Mouse (Mus musculus) spleen, postnatal 0 days (tissue): Measurements from ENCODE around the gene Cuedc2. TPM values are rescaled to one million over a fixed set of nuclear protein-coding genes. Genes with fewer than 3 reads are reported as not detected.
A peak's percentile ranks its signal among the peaks of the same experiment; 100 is the strongest.

Experiments
- microRNA counts: library from miRNA; unstranded; fragments of <30 nt; microRNA quantifications from one replicate; lab custom pipeline; 2015
- polyA plus RNA-seq: library from polyadenylated mRNA; unstranded; fragments of >200 nt; fragmentation: Nextera tagmentation; extraction: Ambion mirVana; gene quantifications from 2 replicates; pipeline ENCODE4 v1.2.1, GENCODE M21; 2015

Cuedc2 gene
- polyA plus RNA-seq: 106 and 114 TPM in 2 replicates

DNA sequence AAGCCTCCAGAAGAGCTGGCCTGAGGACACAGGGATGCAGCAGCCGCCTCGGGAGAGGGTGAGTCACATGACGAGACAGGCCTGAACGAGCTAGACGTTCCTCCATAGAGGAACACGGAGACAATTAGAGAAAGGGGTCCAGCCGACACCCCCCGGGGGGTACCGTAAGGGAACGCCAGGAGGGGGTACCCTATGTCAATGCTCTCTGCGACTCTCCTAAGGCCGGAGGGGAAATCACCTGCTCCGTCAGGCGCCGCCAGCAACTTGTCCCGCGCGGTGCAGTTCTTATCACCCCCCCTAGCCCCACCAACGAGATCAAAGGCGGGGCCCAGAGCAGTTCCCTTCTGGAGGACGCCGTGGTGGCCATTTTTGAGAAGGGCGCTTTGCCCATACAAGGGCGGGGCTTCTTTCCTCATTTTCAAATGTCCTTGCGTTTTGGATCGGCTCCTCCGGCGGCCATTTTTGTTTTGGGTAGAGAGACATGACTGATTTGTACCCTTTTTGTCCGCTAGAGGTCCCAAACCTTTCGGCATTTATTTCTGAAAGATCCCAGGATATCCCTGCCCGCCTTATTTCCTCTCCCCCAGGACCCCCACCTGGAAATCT is at the start of gene Cuedc2:
TSS of gene Cuedc2 (minus strand) at position 372 of the 606 bp plus-strand sequence.

DNA sequence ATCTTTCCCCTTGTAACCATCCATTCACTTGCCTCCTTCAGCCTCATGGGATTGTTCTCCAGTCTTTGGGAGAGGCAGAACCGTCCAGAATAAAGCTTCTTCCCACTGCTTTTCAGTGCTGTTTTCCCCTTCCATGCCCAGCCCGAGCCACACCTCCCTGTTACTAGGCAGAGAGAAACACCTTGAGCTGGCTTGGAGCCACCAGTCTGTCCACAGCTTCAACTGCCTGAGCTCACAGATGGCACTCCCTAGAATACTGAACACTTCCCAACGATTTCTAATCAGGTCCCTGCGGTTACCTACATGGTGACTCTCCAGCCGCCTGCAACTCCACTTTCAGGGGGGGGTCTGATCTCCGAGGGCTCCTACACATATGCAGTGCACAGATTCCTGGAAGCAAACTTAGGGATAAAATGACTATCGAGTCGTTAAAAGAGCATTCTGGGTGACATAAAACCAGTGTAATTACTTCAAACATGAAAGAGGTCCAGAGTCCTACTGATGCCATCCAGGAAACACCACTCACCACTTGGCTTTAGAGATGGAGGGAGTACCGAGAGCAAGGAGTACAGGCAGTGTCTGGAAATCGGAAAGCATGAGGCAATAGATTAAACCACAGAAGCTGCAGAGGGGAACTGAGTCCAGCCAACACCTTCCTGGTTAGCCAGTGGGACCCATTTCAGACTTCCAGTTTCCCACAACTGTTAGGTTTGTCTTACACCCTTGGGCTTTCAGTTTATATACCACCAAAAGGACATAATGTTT is 11.8 kb upstream of the Cuedc2 start, which contains the start of gene 2310034G01Rik:
TSS of gene 2310034G01Rik (minus strand) at position 135 of the 765 bp plus-strand sequence.

DNA sequence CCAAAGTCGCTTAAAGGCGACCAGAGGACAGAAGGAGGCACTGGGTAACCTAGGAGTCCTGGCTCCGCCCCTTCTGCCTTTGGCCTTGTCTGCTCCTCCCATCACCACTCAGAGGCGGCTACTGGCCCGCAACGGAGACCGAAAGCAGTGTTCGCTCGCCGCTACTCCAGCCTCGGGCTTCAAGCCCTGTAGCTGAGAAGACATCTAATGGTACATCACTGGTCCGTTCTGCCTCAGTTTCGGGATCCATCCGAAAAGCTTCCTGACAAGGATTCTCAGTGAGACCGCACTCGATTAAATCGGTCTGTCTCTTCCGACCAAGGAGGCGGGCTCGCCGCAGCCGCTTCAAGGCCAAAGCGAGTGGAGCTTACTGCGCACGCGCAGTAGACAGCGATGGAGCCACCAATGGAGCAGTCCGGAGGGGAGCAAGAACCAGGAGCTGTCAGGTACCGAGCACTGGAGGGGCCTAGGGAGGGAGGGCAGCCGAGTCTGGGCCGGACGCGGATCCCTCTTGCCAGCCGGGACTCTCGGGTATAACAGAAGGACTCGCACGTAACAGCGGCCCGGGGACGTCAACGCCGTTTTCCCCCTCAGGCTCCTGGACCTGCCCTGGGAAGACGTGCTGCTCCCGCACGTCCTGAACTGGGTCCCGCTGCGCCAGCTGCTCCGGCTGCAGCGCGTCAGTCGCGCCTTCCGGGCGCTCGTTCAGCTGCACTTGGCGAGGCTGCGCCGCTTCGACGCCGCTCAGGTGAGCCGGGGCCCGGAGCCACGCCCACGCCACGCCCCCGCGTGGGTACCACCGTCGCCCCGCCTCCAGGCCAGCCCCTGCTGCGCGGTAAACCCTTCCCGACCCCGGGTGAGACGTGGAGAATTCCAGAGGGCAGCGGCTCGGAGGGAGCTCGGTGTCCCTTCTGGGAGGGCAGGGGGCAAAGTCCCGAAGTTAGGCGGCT is 10.1 kb downstream of the Cuedc2 start, which contains the start of gene Fbxl15:
TSS of gene Fbxl15 (plus strand) at position 104 of the 950 bp plus-strand sequence.

DNA sequence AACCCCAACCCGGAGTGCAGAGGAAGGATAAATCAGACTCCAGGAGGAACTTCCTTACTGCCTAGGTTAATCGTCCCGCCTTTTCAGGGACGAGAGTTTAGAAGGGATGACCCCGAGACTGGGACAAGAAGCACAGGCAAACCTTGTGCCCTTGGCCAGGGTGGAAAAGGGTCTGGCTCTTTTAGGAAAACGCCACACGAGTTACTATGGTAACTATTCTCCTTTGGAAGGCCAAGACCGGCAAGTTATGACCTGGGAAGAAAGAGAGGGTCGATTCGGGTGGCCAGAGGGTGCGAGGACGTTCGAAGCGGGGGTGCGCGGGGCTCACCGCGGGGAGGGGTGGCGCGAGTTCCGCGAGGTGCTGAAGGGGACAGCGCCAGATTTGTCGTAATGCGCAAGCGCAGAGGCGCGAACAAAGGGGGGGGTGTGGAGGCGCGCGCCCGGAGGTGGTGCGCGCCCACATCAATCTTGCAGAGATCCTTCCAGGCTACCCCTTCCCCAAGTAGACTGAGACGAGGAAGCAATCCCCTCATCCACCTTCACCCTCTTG is 11.7 kb downstream of the Cuedc2 start, which contains the start of gene Psd:
TSS of gene Psd (minus strand) at position 401 of the 550 bp plus-strand sequence.

DNA sequence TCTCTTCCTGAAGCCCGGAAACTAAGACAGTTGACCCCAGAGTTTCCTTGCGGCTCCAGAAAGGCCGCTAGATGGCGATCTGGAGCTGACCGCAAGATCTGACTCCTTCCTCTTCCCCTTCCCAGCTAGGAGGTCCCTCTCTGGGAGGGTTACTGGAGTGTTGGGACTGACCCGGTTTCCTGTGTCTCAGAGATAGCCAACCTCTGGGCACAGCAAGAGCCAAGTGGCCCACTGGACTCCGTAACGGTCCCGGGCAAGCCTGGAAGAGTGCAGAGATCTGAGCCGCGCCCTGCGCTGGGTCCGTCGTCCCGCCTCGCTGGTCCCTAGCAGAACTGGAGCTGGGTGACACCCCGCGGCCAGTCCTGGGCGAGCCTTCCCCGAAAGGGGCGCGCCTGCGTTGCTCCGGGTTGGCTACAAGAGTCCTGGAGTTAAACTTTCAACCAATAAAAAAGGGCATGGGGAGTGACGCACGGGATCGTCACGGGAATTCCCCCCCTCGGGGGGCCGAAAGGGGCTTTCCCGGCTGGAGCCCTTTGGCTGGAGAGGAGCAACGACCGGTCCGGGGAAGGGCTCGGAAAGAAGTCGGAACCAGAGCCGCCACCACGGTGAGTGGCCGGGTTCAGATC is 34.2 kb downstream of the Cuedc2 start, which contains the start of gene Nfkb2:
TSS of gene Nfkb2 (plus strand) at position 105 of the 626 bp plus-strand sequence.

MicroRNAs within 50 kb of the gene (microRNA counts, 519-probe panel; counts per million panel counts)
- microRNA mmu-miR-146b (lab: Ali Mortazavi, UCI): 4,074 counts per million, percentile 17 among the panel's probes with 10 or more counts

Other genes with a start within 250 kb of the Cuedc2 start
- 0.10 and 0.25 TPM in 2 replicates for gene Elovl3, start 206.8 kb downstream of the Cuedc2 start, polyA plus RNA-seq
- gene Pitx3, start 190.4 kb downstream of the Cuedc2 start, polyA plus RNA-seq: 0.34 TPM in 1 of 2 replicates, not detected in the other
- gene Gbf1, start 186.2 kb downstream of the Cuedc2 start, polyA plus RNA-seq: 14.4 and 17.6 TPM in 2 replicates
- gene Nfkb2, start 34.4 kb downstream of the Cuedc2 start, polyA plus RNA-seq: 5.3 and 6.6 TPM in 2 replicates
- gene Psd, start 11.5 kb downstream of the Cuedc2 start, polyA plus RNA-seq: 6.7 and 7.3 TPM in 2 replicates
- 13.3 and 13.4 TPM in 2 replicates for gene Fbxl15, start 10.5 kb downstream of the Cuedc2 start, polyA plus RNA-seq
- gene Mfsd13a, start 2.4 kb upstream of the Cuedc2 start, polyA plus RNA-seq: 6.4 and 7.9 TPM in 2 replicates
- gene 2310034G01Rik, start 11.6 kb upstream of the Cuedc2 start, polyA plus RNA-seq: 1.0 and 1.3 TPM in 2 replicates
- 60.3 and 65.2 TPM in 2 replicates for gene Actr1a, start 57.0 kb upstream of the Cuedc2 start, polyA plus RNA-seq
- 8.4 and 9.6 TPM in 2 replicates for gene Sufu, start 58.2 kb upstream of the Cuedc2 start, polyA plus RNA-seq
- gene Trim8, start 163.0 kb upstream of the Cuedc2 start, polyA plus RNA-seq: 15.5 and 16.0 TPM in 2 replicates
- gene Arl3, start 234.5 kb upstream of the Cuedc2 start, polyA plus RNA-seq: 22.2 and 24.3 TPM in 2 replicates
- gene Sfxn2, start 234.7 kb upstream of the Cuedc2 start, polyA plus RNA-seq: 7.1 and 9.3 TPM in 2 replicates